Mouse (Mus musculus): ENCODE measurements at regions not wholly inside any gene's neighbourhood (a gene's known extent, or its start where the extent isn't known, plus 50 kb on each side); places are given as distances from the start of the nearest gene placed in this dataset.

DNA sequence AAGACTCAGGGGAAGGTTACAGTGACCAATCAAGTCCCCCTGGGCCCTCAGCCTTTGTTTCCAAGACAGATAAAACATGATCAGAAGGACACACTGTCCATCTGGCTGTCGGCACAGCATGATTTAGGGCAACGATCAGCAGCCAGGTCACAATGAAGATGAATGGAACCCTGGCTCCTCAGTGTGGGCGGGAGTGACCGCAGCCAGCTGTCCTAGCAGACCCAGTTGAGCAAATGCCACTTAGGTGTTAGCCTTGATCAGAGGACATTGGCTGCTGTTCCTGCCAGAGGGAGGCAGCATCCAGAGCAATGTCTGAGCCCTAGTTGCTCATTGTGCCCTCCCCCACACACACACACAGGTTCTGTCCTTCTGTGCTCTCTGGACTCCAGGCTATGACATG, 197.3 kb downstream of the Cryba4 start:
- no peaks in the 10 kb centered on the region for H3K9me3 ChIP-seq (ENCODE audit: control insufficient read depth, low read length)
- no peak overlapping the region for H3K9ac ChIP-seq (ENCODE audit: low read length)
- no peak overlapping the region for H3K4me2 ChIP-seq (ENCODE audit: low read depth, low read length)
- 34% methylated on average over 4 of the region's 4 CpGs for WGBS
- no peak for ATAC-seq (ENCODE audit: low read depth)
- H3K4me3 ChIP-seq (ENCODE audit: low read length) = no peak overlapping the region
- H3K27me3 ChIP-seq (ENCODE audit: control insufficient read depth, insufficient read depth, low read depth, low read length) = no peaks in the 10 kb centered on the region; the same call in 1 of the 2 replicates
- H3K27ac ChIP-seq (ENCODE audit: low read length) = no peak overlapping the region
- no peaks in the 10 kb centered on the region for H3K36me3 ChIP-seq (ENCODE audit: control insufficient read depth, insufficient read depth, low read length)
- H3K4me1 ChIP-seq (replicated peaks; ENCODE audit: control insufficient read depth, insufficient read depth, low read length) = no peaks in the 10 kb centered on the region

DNA sequence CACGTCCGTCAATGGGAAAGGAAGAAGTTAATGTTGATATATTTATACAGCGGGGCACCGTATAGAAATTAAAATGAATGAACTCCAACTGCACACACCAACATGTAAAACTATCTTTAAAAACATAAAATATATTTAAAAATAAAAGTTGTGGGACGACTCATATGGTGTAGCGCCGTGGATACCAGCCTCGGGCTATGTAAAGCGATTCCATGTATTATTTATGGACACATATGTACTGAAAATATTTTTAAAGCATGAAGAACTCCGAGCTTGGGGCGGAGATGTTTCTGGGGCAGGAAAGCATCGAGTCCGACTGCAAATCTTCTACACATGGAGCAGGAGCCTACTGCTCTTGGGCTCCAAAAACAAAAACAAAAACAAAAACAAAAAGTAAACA, 182.4 kb downstream of the Cryba4 start:
- no peak overlapping the region for H3K4me2 ChIP-seq (ENCODE audit: low read depth, low read length)
- no peak for ATAC-seq (ENCODE audit: low read depth)
- no peaks in the 10 kb centered on the region for H3K4me1 ChIP-seq (replicated peaks; ENCODE audit: control insufficient read depth, insufficient read depth, low read length)
- no peaks in the 10 kb centered on the region for H3K9me3 ChIP-seq (ENCODE audit: control insufficient read depth, low read length)
- no peak overlapping the region for H3K4me3 ChIP-seq (ENCODE audit: low read length)
- no peaks in the 10 kb centered on the region for H3K27me3 ChIP-seq (ENCODE audit: control insufficient read depth, insufficient read depth, low read depth, low read length)
- no peak overlapping the region for H3K9ac ChIP-seq (ENCODE audit: low read length)
- no peaks in the 10 kb centered on the region for H3K36me3 ChIP-seq (ENCODE audit: control insufficient read depth, insufficient read depth, low read length)
- no peak overlapping the region for H3K27ac ChIP-seq (ENCODE audit: low read length)
- 81% methylated on average over 13 of the region's 13 CpGs for WGBS

DNA sequence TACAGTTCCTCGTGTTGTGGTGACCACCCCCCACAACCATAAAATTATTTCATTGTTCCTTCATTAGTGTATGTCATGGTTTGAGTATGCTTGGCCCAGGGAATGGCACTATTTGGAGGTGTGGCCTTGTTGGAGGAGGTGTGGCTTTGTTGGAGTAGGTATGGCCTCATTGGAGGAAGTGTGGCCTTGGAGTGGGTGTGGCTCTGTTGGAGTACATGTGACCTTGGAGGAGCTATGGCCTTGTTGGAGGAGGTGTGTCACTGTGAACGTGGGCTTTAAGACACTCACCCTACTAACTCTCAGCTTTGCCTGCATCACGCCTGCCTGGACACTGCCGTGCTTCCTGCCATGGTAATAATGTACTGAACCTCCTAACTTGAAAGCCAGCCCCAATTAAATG, 179.9 kb downstream of the Cryba4 start:
- Histone ChIP-seq H3K36me3 (ENCODE audit: control insufficient read depth, insufficient read depth, low read length) (no peaks in the 10 kb centered on the region), H3K9ac (ENCODE audit: low read length) (no peak overlapping the region), H3K4me2 (ENCODE audit: low read depth, low read length) (no peak overlapping the region), H3K4me3 (ENCODE audit: low read length) (no peak overlapping the region), H3K27ac (ENCODE audit: low read length) (no peak overlapping the region), H3K9me3 (ENCODE audit: control insufficient read depth, low read length) (no peaks in the 10 kb centered on the region), H3K4me1 (replicated peaks; ENCODE audit: control insufficient read depth, insufficient read depth, low read length) (no peaks in the 10 kb centered on the region), H3K27me3 (ENCODE audit: control insufficient read depth, insufficient read depth, low read depth, low read length) (no peaks in the 10 kb centered on the region)
- ATAC-seq (ENCODE audit: low read depth) = no peak
- 50% methylated on average over 4 of the region's 4 CpGs for WGBS

GRCm38 (mm10) chr5:112077097-112077496, 175.2 kb downstream of the Cryba4 start:
- Histone ChIP-seq H3K27ac (ENCODE audit: low read length) (no peak overlapping the region), H3K4me3 (ENCODE audit: low read length) (no peak overlapping the region), H3K36me3 (ENCODE audit: control insufficient read depth, insufficient read depth, low read length) (no peaks in the 10 kb centered on the region), H3K9me3 (ENCODE audit: control insufficient read depth, low read length) (peaks cover 3% of the 10 kb centered on the region; the same call in 1 of the 2 replicates), H3K9ac (ENCODE audit: low read length) (no peak overlapping the region), H3K27me3 (ENCODE audit: control insufficient read depth, insufficient read depth, low read depth, low read length) (no peaks in the 10 kb centered on the region), H3K4me1 (replicated peaks; ENCODE audit: control insufficient read depth, insufficient read depth, low read length) (no peaks in the 10 kb centered on the region), H3K4me2 (ENCODE audit: low read depth, low read length) (no peak overlapping the region)
- ATAC-seq (ENCODE audit: low read depth) = no peak
- 64% methylated on average over 14 of the region's 14 CpGs for WGBS

DNA sequence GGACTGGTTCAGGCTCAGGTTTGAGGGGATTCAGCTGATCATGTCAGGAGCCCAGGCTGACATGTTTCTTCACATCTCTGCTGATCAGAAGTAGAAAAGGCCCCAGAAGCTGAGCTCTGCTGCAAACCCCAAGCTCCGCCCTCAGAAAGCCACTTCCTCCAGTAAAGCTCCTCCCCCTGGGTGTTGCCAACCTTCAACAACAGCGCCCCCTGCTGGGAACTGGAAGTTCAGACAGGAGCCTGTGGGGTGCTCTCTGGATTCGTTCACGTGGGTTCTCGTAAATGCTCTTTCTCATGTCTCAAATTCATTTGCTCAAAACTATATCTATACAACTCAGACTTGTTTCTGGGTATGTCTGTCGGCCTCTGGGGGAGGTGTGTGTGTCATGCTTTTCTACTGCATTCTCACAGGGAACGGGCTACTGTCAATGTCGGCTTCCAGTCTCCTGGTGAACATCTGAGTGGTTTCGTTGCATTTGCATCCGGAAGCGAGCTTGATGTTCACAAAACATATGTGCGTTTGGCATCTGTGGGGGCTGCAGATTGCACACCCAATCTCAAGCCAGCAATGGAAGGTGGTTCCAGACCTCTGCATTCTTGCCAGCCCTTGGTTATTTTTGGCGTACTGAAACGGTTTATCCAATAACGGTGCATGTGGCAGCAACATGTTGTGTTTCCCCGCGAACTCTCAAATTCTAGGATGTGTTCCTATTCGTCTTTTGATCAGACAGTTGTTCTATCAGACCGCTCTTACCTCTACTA, 174.3 kb downstream of the Cryba4 start:
- WGBS = 78% methylated on average over 19 of the region's 19 CpGs
- H3K4me3 ChIP-seq (ENCODE audit: low read length) = no peak overlapping the region
- ATAC-seq (ENCODE audit: low read depth) = no peak
- H3K27ac ChIP-seq (ENCODE audit: low read length) = no peak overlapping the region
- no peak overlapping the region for H3K4me2 ChIP-seq (ENCODE audit: low read depth, low read length)
- H3K4me1 ChIP-seq (replicated peaks; ENCODE audit: control insufficient read depth, insufficient read depth, low read length) = no peaks in the 10 kb centered on the region
- H3K27me3 ChIP-seq (ENCODE audit: control insufficient read depth, insufficient read depth, low read depth, low read length) = no peaks in the 10 kb centered on the region
- H3K9me3 ChIP-seq (ENCODE audit: control insufficient read depth, low read length) = peaks cover 3% of the 10 kb centered on the region; the same call in 1 of the 2 replicates
- H3K36me3 ChIP-seq (ENCODE audit: control insufficient read depth, insufficient read depth, low read length) = no peaks in the 10 kb centered on the region
- H3K9ac ChIP-seq (ENCODE audit: low read length) = no peak overlapping the region

- Histone ChIP-seq H3K36me3 (ENCODE audit: control insufficient read depth, insufficient read depth, low read length) (no peaks in the 10 kb centered on the region), H3K4me1 (replicated peaks; ENCODE audit: control insufficient read depth, insufficient read depth, low read length) (no peaks in the 10 kb centered on the region), H3K9ac (ENCODE audit: low read length) (no peak overlapping the region), H3K27me3 (ENCODE audit: control insufficient read depth, insufficient read depth, low read depth, low read length) (no peaks in the 10 kb centered on the region), H3K27ac (ENCODE audit: low read length) (no peak overlapping the region), H3K4me3 (ENCODE audit: low read length) (no peak overlapping the region), H3K4me2 (ENCODE audit: low read depth, low read length) (no peak overlapping the region), H3K9me3 (ENCODE audit: control insufficient read depth, low read length) (peaks cover 3% of the 10 kb centered on the region; the same call in 1 of the 2 replicates)
- ATAC-seq (ENCODE audit: low read depth) = no peak
- WGBS = 66% methylated on average over 6 of the region's 6 CpGs
Observed at GRCm38 (mm10) chr5:112081006-112081405, 171.3 kb downstream of the Cryba4 start.

DNA sequence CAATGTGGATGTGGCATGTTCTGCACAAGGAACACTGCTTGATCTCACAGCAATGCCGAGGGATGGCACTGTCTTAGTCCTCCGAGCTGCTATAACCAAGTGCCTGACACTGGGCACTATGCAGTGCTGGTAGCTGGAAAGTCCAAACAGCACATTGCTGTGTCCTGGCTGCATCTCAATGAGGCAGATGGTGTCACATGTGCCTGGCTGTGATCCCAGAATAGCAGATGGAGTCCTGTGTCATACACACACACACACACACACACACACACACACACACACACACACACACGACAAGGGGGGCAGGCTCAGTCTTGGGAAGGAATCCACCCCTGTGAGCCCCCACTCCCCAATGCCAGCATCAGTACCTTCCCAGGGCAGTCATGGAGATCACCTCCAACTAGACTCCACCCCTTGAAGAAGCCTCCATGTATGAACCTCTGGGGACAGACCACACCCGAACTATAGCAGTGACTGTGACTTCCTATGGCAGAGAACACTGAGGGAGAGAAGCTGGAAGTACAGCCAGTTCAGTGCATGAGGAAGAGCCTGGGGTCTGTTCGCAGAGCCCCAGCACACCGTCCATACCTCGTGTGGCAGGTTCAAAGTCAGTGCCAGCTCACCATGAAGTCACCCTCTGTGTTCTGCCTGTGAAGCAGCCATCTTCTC, 160.3 kb downstream of the Cryba4 start:
- peak; percentile 54 for ATAC-seq (ENCODE audit: low read depth)
- Histone ChIP-seq H3K4me3 (ENCODE audit: low read length) (no peak overlapping the region), H3K27ac (ENCODE audit: low read length) (no peak overlapping the region), H3K36me3 (ENCODE audit: control insufficient read depth, insufficient read depth, low read length) (no peaks in the 10 kb centered on the region), H3K4me1 (replicated peaks; ENCODE audit: control insufficient read depth, insufficient read depth, low read length) (no peaks in the 10 kb centered on the region), H3K9me3 (ENCODE audit: control insufficient read depth, low read length) (no peaks in the 10 kb centered on the region), H3K27me3 (ENCODE audit: control insufficient read depth, insufficient read depth, low read depth, low read length) (no peaks in the 10 kb centered on the region), H3K9ac (ENCODE audit: low read length) (no peak overlapping the region), H3K4me2 (ENCODE audit: low read depth, low read length) (no peak overlapping the region)
- 63% methylated on average over 7 of the region's 7 CpGs for WGBS

- H3K4me2 ChIP-seq (ENCODE audit: low read depth, low read length) = no peak overlapping the region
- ATAC-seq (ENCODE audit: low read depth) = no peak
- H3K4me1 ChIP-seq (replicated peaks; ENCODE audit: control insufficient read depth, insufficient read depth, low read length) = no peaks in the 10 kb centered on the region
- H3K9ac ChIP-seq (ENCODE audit: low read length) = no peak overlapping the region
- H3K27me3 ChIP-seq (ENCODE audit: control insufficient read depth, insufficient read depth, low read depth, low read length) = no peaks in the 10 kb centered on the region
- H3K27ac ChIP-seq (ENCODE audit: low read length) = no peak overlapping the region
- WGBS = 68% methylated on average over 17 of the region's 17 CpGs
- no peaks in the 10 kb centered on the region for H3K9me3 ChIP-seq (ENCODE audit: control insufficient read depth, low read length)
- H3K4me3 ChIP-seq (ENCODE audit: low read length) = no peak overlapping the region
- no peaks in the 10 kb centered on the region for H3K36me3 ChIP-seq (ENCODE audit: control insufficient read depth, insufficient read depth, low read length)
Observed at GRCm38 (mm10) chr5:112093905-112094571, 158.3 kb downstream of the Cryba4 start.

DNA sequence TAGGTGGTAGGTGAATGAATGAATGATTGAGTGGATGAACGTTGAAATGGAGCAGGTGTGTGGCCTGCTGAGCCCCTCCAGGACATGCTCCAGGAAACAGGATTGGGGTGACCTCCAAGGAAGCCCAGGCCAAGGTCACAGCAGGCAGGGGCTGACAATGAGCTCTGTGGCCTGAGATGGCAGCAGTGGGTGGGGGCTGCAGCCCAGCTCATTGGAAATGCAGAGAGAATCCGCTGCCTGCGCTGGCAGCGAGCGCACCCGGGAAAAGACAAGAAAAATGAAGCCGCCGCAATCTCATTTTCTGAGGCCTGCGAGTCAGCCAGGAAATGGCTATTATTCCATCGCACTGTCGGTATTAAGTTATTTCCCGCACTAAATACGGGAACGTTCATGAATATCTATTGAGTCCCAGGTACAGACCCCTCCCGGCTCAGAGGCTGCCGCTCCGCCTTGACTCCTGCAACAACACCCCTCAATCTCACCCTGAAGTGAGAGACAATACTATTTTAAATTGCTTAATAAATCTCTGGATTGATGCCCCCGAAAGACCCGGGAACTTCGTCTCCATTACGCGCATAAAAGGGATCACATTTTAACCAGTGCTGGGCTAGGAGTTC, 153.7 kb downstream of the Cryba4 start:
- WGBS = 58% methylated on average over 22 of the region's 22 CpGs
- no peak for ATAC-seq (ENCODE audit: low read depth)

More for the DNA sequence above, 153.7 kb downstream of the Cryba4 start:
- Histone ChIP-seq H3K4me1 (replicated peaks; ENCODE audit: control insufficient read depth, insufficient read depth, low read length) (no peaks in the 10 kb centered on the region), H3K27ac (ENCODE audit: low read length) (no peak overlapping the region), H3K27me3 (ENCODE audit: control insufficient read depth, insufficient read depth, low read depth, low read length) (no peaks in the 10 kb centered on the region), H3K9me3 (ENCODE audit: control insufficient read depth, low read length) (no peaks in the 10 kb centered on the region), H3K36me3 (ENCODE audit: control insufficient read depth, insufficient read depth, low read length) (no peaks in the 10 kb centered on the region), H3K4me3 (ENCODE audit: low read length) (no peak overlapping the region), H3K4me2 (ENCODE audit: low read depth, low read length) (no peak overlapping the region), H3K9ac (ENCODE audit: low read length) (no peak overlapping the region)

Measured in lung, embryonic 16.5 days (tissue).